In genomic region chrX:99961002-99961401, GRCm38 (mm10) we compare ENCODE assay signal across 20 mouse cellular contexts. TPM values are rescaled to one million over a fixed set of nuclear protein-coding genes. Genes with fewer than 3 reads are reported as not detected.
DNase-seq lines count a peak whose midpoint lies in the region.
"Had no signal": no experiment of that assay in that cellular context is flagged by ENCODE, and none has a peak within 500 bp of the region (broad histone marks: within the 10 kb centered on the region; RNA-seq: fewer than 3 reads in every experiment).

No protein-coding gene starts in this region.

- no peaks in the 10 kb centered on the region for H3K36me3 ChIP-seq in embryonic facial prominence, embryonic 10.5 days (replicated peaks)
- H3K36me3 ChIP-seq: forebrain, embryonic 10.5 days; heart, embryonic 10.5 days; hindbrain, embryonic 12.5 days; hindbrain, embryonic 15.5 days had no signal

- no peaks in the 10 kb centered on the region for H3K4me1 ChIP-seq in embryonic facial prominence, embryonic 10.5 days
- H3K4me1 ChIP-seq: forebrain, embryonic 10.5 days; forebrain, embryonic 13.5 days; heart, embryonic 10.5 days; hindbrain, embryonic 12.5 days; hindbrain, embryonic 15.5 days had no signal

- DNase-seq in adrenal gland, adult 8-10 months: peak; percentile 2
- DNase-seq in adrenal gland, postnatal 14 days: no peak
- peak; percentile 1 for DNase-seq in embryo, embryonic 9.5 days (ENCODE audit: extremely low spot score)
- DNase-seq in embryo, embryonic 10 days (ENCODE audit: low spot score): no peak
- DNase-seq in R1 (ENCODE audit: low read depth, low spot score): peak; percentile 1
- DNase-seq in embryonic facial prominence, embryonic 10.5 days (ENCODE audit: low spot score): peak; percentile 25
- DNase-seq: cerebellum, adult 11 months; cerebellum, adult 2 months; cerebellum, adult 9-11 months; cerebellum, postnatal 25 days; gastrocnemius, postnatal 10 days; gastrocnemius, postnatal 36 days; heart, adult 2 months; kidney, adult 2 months had no signal

- H3K4me3 ChIP-seq in embryonic facial prominence, embryonic 10.5 days: no peak overlapping the region
- H3K4me3 ChIP-seq: forebrain, embryonic 10.5 days; forebrain, embryonic 13.5 days; heart, adult 2 months; heart, embryonic 10.5 days; hindbrain, embryonic 12.5 days; hindbrain, embryonic 15.5 days had no signal

- H3K27ac ChIP-seq in embryonic facial prominence, embryonic 10.5 days (replicated peaks): no peak overlapping the region
- H3K27ac ChIP-seq: forebrain, embryonic 10.5 days; forebrain, embryonic 13.5 days; heart, adult 2 months; heart, embryonic 10.5 days; hindbrain, embryonic 12.5 days; hindbrain, embryonic 15.5 days had no signal

- peaks cover 78% of the 10 kb centered on the region for H3K27me3 ChIP-seq in embryonic facial prominence, embryonic 10.5 days (replicated peaks; ENCODE audit: low read depth, poor library complexity, severe bottlenecking)
- H3K27me3 ChIP-seq: forebrain, embryonic 13.5 days; hindbrain, embryonic 12.5 days; hindbrain, embryonic 15.5 days had no signal

- H3K9me3 ChIP-seq in embryonic facial prominence, embryonic 10.5 days: no peaks in the 10 kb centered on the region
- H3K9me3 ChIP-seq: forebrain, embryonic 10.5 days; forebrain, embryonic 13.5 days; heart, embryonic 10.5 days; hindbrain, embryonic 12.5 days; hindbrain, embryonic 15.5 days had no signal

- 56% methylated on average over 4 of the region's 4 CpGs for WGBS in embryonic facial prominence, embryonic 10.5 days

RNA-seq across cellular contexts. Expression of gene Eda, which starts 14.4 kb away (rescaled TPM):
- total RNA-seq in adrenal gland, adult 8-10 months (2022): 10 to 100 TPM in 2 of 4 experiments, 1 to 10 TPM in 2; 5.5 to 11.4 (median 9.2) TPM
- total RNA-seq in adrenal gland, postnatal 14 days (2021): 7.5 and 9.9 TPM in 2 replicates
- 1.7 TPM in 2 replicates for polyA plus RNA-seq in embryonic facial prominence, embryonic 10.5 days (2016; fragmentation: Nextera tagmentation; extraction: Ambion mirVana)
- polyA plus RNA-seq: CD4-positive, CD25-positive, alpha-beta regulatory T cell, adult 4 months had no signal

Comparison
In these comparisons a context has a peak if more than half of its experiments do, and no peak if none do; other contexts are left out.
1. DNase-seq: peak in adrenal gland, adult 8-10 months (single experiment), embryo, embryonic 9.5 days (single experiment), R1 (single experiment) and embryonic facial prominence, embryonic 10.5 days (single experiment); none in adrenal gland, postnatal 14 days (single experiment) and embryo, embryonic 10 days (single experiment).